Mouse (Mus musculus) layer of hippocampus, adult 2 months (tissue): ENCODE results near the gene Igsf9. TPM values are rescaled to one million over a fixed set of nuclear protein-coding genes. Genes with fewer than 3 reads are reported as not detected.

Source experiments
- DNase-seq, 2 experiments: peaks; one replicate each; pipeline ENCODE4 v3.0.0; 2022; ENCODE audit warnings: low spot score in 2 of 2
- H3K27ac ChIP-seq: fragments of 200-600 bp; 2 replicates; pipeline ENCODE4 v1.8.1; 2022
- H3K4me3 ChIP-seq: fragments of 200-600 bp; 2 replicates; pipeline ENCODE4 v1.8.1; 2022; ENCODE audit warnings: mild to moderate bottlenecking
- CTCF ChIP-seq: fragments of 200-600 bp; conservative IDR thresholded peaks from 2 replicates; pipeline ENCODE4 v1.8.1; 2022; ENCODE audit warnings: antibody characterized with exemption, mild to moderate bottlenecking, moderate library complexity
- total RNA-seq, 2 experiments: library from RNA; stranded (reverse); gene quantifications; 2 replicates each; pipeline ENCODE4 v1.2.3; 2021

Igsf9 gene
- total RNA-seq, 2 experiments from 2014 or later: 5.7 to 9.2 TPM

- H3K4me3 ChIP-seq: no peak within 1 kb of the TSS
- DNase-seq: no peak
- TF ChIP-seq CTCF: no peak
- H3K27ac ChIP-seq: no peak within 1 kb of the TSS
Observed at GRCm38 (mm10) chr1:172475054-172475741, 6.4 kb upstream of the Igsf9 start, which contains the start of gene Slamf9. Gene Slamf9 (plus strand): TSS chr1:172475358.

GRCm38 (mm10) chr1:172478020-172478419 is 3.6 kb upstream of the Igsf9 start:
- H3K4me3 ChIP-seq: no peak overlapping the region
- TF ChIP-seq CTCF: no peak
- no peak overlapping the region for H3K27ac ChIP-seq
- DNase-seq: no peak

GRCm38 (mm10) chr1:172480376-172480775 is 1.2 kb upstream of the Igsf9 start:
- Histone ChIP-seq H3K4me3 (no peak overlapping the region), H3K27ac (no peak overlapping the region)
- no peak for DNase-seq
- no peak for TF ChIP-seq CTCF

- Histone ChIP-seq H3K27ac (no peak overlapping the region), H3K4me3 (no peak overlapping the region)
- no peak for DNase-seq
- TF ChIP-seq CTCF: no peak
Observed at GRCm38 (mm10) chr1:172481111-172481510, 477 bp upstream of the Igsf9 start.

GRCm38 (mm10) chr1:172482518-172483360 is 1.2 kb downstream of the Igsf9 start:
- TF ChIP-seq CTCF: no peak
- DNase-seq: no peak
- Histone ChIP-seq H3K4me3 (peak overlapping the region; percentile 57), H3K27ac (no peak overlapping the region)

- no peak for TF ChIP-seq CTCF
- no peak for DNase-seq
- Histone ChIP-seq H3K27ac (no peak overlapping the region), H3K4me3 (no peak overlapping the region)
Observed at GRCm38 (mm10) chr1:172483361-172483660, 1.7 kb downstream of the Igsf9 start.

- no peak overlapping the region for H3K27ac ChIP-seq
- no peak for DNase-seq
- no peak overlapping the region for H3K4me3 ChIP-seq
- TF ChIP-seq CTCF: no peak
Observed at GRCm38 (mm10) chr1:172484236-172484635, 2.6 kb downstream of the Igsf9 start.

GRCm38 (mm10) chr1:172484671-172485070 is 3.1 kb downstream of the Igsf9 start:
- H3K27ac ChIP-seq: no peak overlapping the region
- DNase-seq: no peak
- no peak for TF ChIP-seq CTCF
- no peak overlapping the region for H3K4me3 ChIP-seq

GRCm38 (mm10) chr1:172485821-172486220 is 4.2 kb downstream of the Igsf9 start:
- no peak for DNase-seq
- no peak overlapping the region for H3K27ac ChIP-seq
- TF ChIP-seq CTCF: no peak
- H3K4me3 ChIP-seq: no peak overlapping the region

- no peak for TF ChIP-seq CTCF
- no peak overlapping the region for H3K4me3 ChIP-seq
- no peak for DNase-seq
- H3K27ac ChIP-seq: no peak overlapping the region
Observed at GRCm38 (mm10) chr1:172486236-172486635, 4.6 kb downstream of the Igsf9 start.

GRCm38 (mm10) chr1:172486651-172487050 is 5.1 kb downstream of the Igsf9 start:
- Histone ChIP-seq H3K27ac (no peak overlapping the region), H3K4me3 (no peak overlapping the region)
- no peak for TF ChIP-seq CTCF
- no peak for DNase-seq

GRCm38 (mm10) chr1:172487859-172488258 is 6.3 kb downstream of the Igsf9 start:
- no peak for TF ChIP-seq CTCF
- DNase-seq: no peak
- Histone ChIP-seq H3K27ac (no peak overlapping the region), H3K4me3 (no peak overlapping the region)

- DNase-seq: no peak
- TF ChIP-seq CTCF: no peak
- no peak overlapping the region for H3K27ac ChIP-seq
- no peak overlapping the region for H3K4me3 ChIP-seq
Observed at GRCm38 (mm10) chr1:172488831-172489230, 7.2 kb downstream of the Igsf9 start.
